Mouse (Mus musculus) heart, postnatal 0 days (tissue): Measurements from ENCODE around the gene Ccdc57.

Experiments
- CTCF ChIP-seq: IDR thresholded peaks from 2 replicates; pipeline ENCODE4 v1.5.1; 2016; ENCODE audit warnings: antibody characterized with exemption, control low read depth, low read depth
- EP300 ChIP-seq: IDR thresholded peaks from 2 replicates; pipeline ENCODE4 v1.6.1; 2016; ENCODE audit warnings: antibody characterized with exemption, low read depth

DNA sequence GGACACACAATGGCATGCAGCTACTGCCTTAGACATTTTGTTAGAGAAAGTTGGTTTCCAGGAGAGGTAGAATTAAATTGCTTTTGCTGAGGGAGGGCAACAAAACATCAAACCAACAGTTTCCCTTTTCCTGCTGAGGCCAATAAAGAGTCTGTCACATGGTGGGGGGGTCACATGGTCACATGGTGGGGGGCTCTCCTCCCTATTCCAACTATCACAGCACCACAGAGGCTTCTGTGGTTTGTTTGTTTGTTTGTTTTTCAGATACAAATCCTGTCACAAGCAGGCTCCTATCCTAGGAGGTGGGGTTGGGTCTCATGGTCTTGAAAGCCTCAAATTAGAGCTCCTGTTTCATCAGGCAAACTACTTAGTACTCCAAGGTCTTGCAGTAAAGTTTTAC is 49.8 kb upstream of the Ccdc57 start:
- TF ChIP-seq CTCF: no peak
- no peak for TF ChIP-seq EP300
